Mouse (Mus musculus) spleen, adult 2 months (tissue): Measurements from ENCODE around the gene Dync1i2. TPM values are rescaled to one million over a fixed set of nuclear protein-coding genes. Genes with fewer than 3 reads are reported as not detected.

Experiments used
- DNase-seq, 2 experiments: peaks; one replicate each; pipeline versions ENCODE4 v3.0.0 to v3.0.0-alpha.2; 2012 to 2021; ENCODE audit warnings: low spot score in 2 of 2, low read depth in 1 of 2
- H3K27ac ChIP-seq: fragments of 200-500 bp; 2 replicates; pipeline ENCODE4 v1.5.1; 2012; ENCODE audit warnings: low read length, inconsistent platforms; ENCODE audit not compliant: insufficient read depth
- H3K27me3 ChIP-seq: fragments of 200-500 bp; 2 replicates; pipeline ENCODE4 v1.6.1; 2012; ENCODE audit warnings: mild to moderate bottlenecking, moderate library complexity, low read length, inconsistent platforms; ENCODE audit not compliant: control insufficient read depth, insufficient read depth
- H3K36me3 ChIP-seq: fragments of 200-500 bp; 2 replicates; pipeline ENCODE4 v1.6.1; 2012; ENCODE audit warnings: mild to moderate bottlenecking, low read length, inconsistent platforms; ENCODE audit not compliant: control insufficient read depth, insufficient read depth
- H3K4me1 ChIP-seq: fragments of 200-500 bp; 2 replicates; pipeline ENCODE4 v1.6.1; 2011; ENCODE audit warnings: inconsistent platforms; ENCODE audit not compliant: control insufficient read depth, insufficient read depth, insufficient read length
- H3K4me3 ChIP-seq: fragments of 200-500 bp; 2 replicates; pipeline ENCODE4 v1.5.1; 2011; ENCODE audit warnings: mild to moderate bottlenecking, inconsistent platforms; ENCODE audit not compliant: insufficient read depth, insufficient read length; ENCODE audit errors: extremely low read depth
- CTCF ChIP-seq: fragments of 200-500 bp; IDR thresholded peaks from 2 replicates; pipeline ENCODE4 v1.5.1; 2011; ENCODE audit warnings: mild to moderate bottlenecking, inconsistent platforms; ENCODE audit not compliant: insufficient read depth, insufficient read length, insufficient replicate concordance; ENCODE audit errors: extremely low read depth
- POLR2A ChIP-seq: fragments of 200-500 bp; IDR thresholded peaks from 2 replicates; pipeline ENCODE4 v1.6.1; 2011; ENCODE audit warnings: low read depth, low read length, inconsistent platforms
- WGBS: fragments of 180-500 bp; shearing (Covaris S2); methylation state at CpG from one replicate; pipeline ENCODE4 v1.1.7; 2018; 5-methylcytosine and 5-hydroxymethylcytosine counted together
- polyA plus RNA-seq: library from polyadenylated mRNA; depleted of rRNA; stranded (reverse); fragments of >200 nt; gene quantifications from 2 replicates; pipeline ENCODE4 v1.2.3, GENCODE M21; 2012

The Dync1i2 gene
- polyA plus RNA-seq, 1 experiment: 7.7 TPM

GRCm38 (mm10) chr2:71203819-71204432 is 7.6 kb upstream of the Dync1i2 start:
- WGBS: 76% methylated on average over 16 of the region's 16 CpGs

GRCm38 (mm10) chr2:71209041-71209755 is 2.3 kb upstream of the Dync1i2 start:
- Histone ChIP-seq H3K27ac (no peak overlapping the region), H3K36me3 (no peaks in the 10 kb centered on the region), H3K27me3 (no peaks in the 10 kb centered on the region; the same call in 1 of the 2 replicates), H3K4me3 (no peak overlapping the region), H3K4me1 (no peaks in the 10 kb centered on the region)
- DNase-seq: no peak
- TF ChIP-seq CTCF (no peak), POLR2A (no peak)
- WGBS: 44% methylated on average over 5 of the region's 5 CpGs

More at GRCm38 (mm10) chr2:71203819-71204432, 7.6 kb upstream of the Dync1i2 start:
- DNase-seq: no peak
- Histone ChIP-seq H3K4me1 (no peaks in the 10 kb centered on the region), H3K27me3 (no peaks in the 10 kb centered on the region; the same call in 1 of the 2 replicates), H3K4me3 (no peak overlapping the region), H3K27ac (no peak overlapping the region), H3K36me3 (no peaks in the 10 kb centered on the region)
- no peak for TF ChIP-seq POLR2A
- TF ChIP-seq CTCF: no peak

- WGBS: 89% methylated on average over 2 of the region's 2 CpGs
- Histone ChIP-seq H3K4me3 (no peak overlapping the region), H3K36me3 (no peaks in the 10 kb centered on the region), H3K4me1 (no peaks in the 10 kb centered on the region), H3K27ac (no peak overlapping the region), H3K27me3 (no peaks in the 10 kb centered on the region)
- no peak for DNase-seq
- no peak for TF ChIP-seq POLR2A
- TF ChIP-seq CTCF: no peak
Observed at GRCm38 (mm10) chr2:71211096-71211495, 410 bp upstream of the Dync1i2 start.

GRCm38 (mm10) chr2:71212360-71212726 is 837 bp downstream of the Dync1i2 start:
- Histone ChIP-seq H3K27ac (no peak overlapping the region), H3K36me3 (no peaks in the 10 kb centered on the region), H3K27me3 (no peaks in the 10 kb centered on the region), H3K4me3 (peak overlapping the region; percentile 79), H3K4me1 (no peaks in the 10 kb centered on the region)
- DNase-seq: no peak
- TF ChIP-seq CTCF (no peak), POLR2A (no peak)
- WGBS: 1% methylated on average over 6 of the region's 6 CpGs

GRCm38 (mm10) chr2:71221020-71221419 is 9.5 kb downstream of the Dync1i2 start:
- DNase-seq: peak in 1 of 2 experiments; percentile 31
- Histone ChIP-seq H3K27me3 (no peaks in the 10 kb centered on the region), H3K36me3 (peaks cover 16% of the 10 kb centered on the region), H3K4me1 (no peaks in the 10 kb centered on the region), H3K27ac (no peak overlapping the region), H3K4me3 (no peak overlapping the region)
- TF ChIP-seq CTCF (no peak), POLR2A (no peak)
- 70% methylated on average over 1 of the region's 1 CpGs for WGBS

GRCm38 (mm10) chr2:71227398-71227797 is 15.9 kb downstream of the Dync1i2 start:
- TF ChIP-seq POLR2A: no peak
- TF ChIP-seq CTCF: no peak
- DNase-seq: no peak
- no peaks in the 10 kb centered on the region for H3K27me3 ChIP-seq
- H3K27ac ChIP-seq: no peak overlapping the region
- no peak overlapping the region for H3K4me3 ChIP-seq
- H3K4me1 ChIP-seq: no peaks in the 10 kb centered on the region
- 36% methylated on average over 1 of the region's 1 CpGs for whole genome bisulfite sequencing
- peaks cover 10% of the 10 kb centered on the region for H3K36me3 ChIP-seq

GRCm38 (mm10) chr2:71229603-71230002 is 18.1 kb downstream of the Dync1i2 start:
- TF ChIP-seq POLR2A: no peak
- no peak for TF ChIP-seq CTCF
- Histone ChIP-seq H3K27ac (no peak overlapping the region), H3K36me3 (peaks cover 5% of the 10 kb centered on the region; the same call in 1 of the 2 replicates), H3K4me3 (no peak overlapping the region), H3K27me3 (no peaks in the 10 kb centered on the region), H3K4me1 (no peaks in the 10 kb centered on the region)
- no peak for DNase-seq
- 76% methylated on average over 1 of the region's 1 CpGs for WGBS
